Comparison of ENCODE assay signal across 9 mouse cellular contexts in genomic region chr15:101133993-101134704, GRCm38 (mm10). TPM values are rescaled to one million over a fixed set of nuclear protein-coding genes. Genes with fewer than 3 reads are reported as not detected.
DNase-seq lines count a peak whose midpoint lies in the region; ATAC-seq and TF ChIP-seq lines count a peak whose summit lies in the region.
"Had no signal": no experiment of that assay in that cellular context is flagged by ENCODE, and none has a peak within 500 bp of the region (broad histone marks: within the 10 kb centered on the region; RNA-seq: fewer than 3 reads in every experiment).

No protein-coding gene starts in this region.

- no peaks in the 10 kb centered on the region for H3K9me3 ChIP-seq in liver, postnatal 0 days (ENCODE audit: low read length)
- no peaks in the 10 kb centered on the region for H3K9me3 ChIP-seq in liver, embryonic 11.5 days (ENCODE audit: control insufficient read depth, low read length)
- H3K9me3 ChIP-seq in hindbrain, embryonic 11.5 days (ENCODE audit: control insufficient read depth, low read length): no peaks in the 10 kb centered on the region

- ATAC-seq in liver, postnatal 0 days: no peak
- no peak for ATAC-seq in liver, embryonic 11.5 days (replicated peaks; ENCODE audit: low FRiP score)
- no peak; the same call in 1 of the 2 replicates for ATAC-seq in hindbrain, embryonic 11.5 days (ENCODE audit: low FRiP score)

- H3K27me3 ChIP-seq in liver, postnatal 0 days (ENCODE audit: insufficient read depth, low read length): peaks cover 23% of the 10 kb centered on the region
- peaks cover 50% of the 10 kb centered on the region for H3K27me3 ChIP-seq in liver, embryonic 11.5 days (replicated peaks; ENCODE audit: control insufficient read depth, insufficient read depth, low read length)
- H3K27me3 ChIP-seq in hindbrain, embryonic 11.5 days (ENCODE audit: control insufficient read depth, insufficient read depth, low read length): peaks cover 12% of the 10 kb centered on the region

- no peak for DNase-seq in liver, postnatal 0 days
- no peak for DNase-seq in liver, embryonic 11.5 days (ENCODE audit: low spot score)
- DNase-seq in embryo, embryonic 10 days (ENCODE audit: low spot score): peak; percentile 47
- DNase-seq in hindbrain, embryonic 11.5 days (ENCODE audit: low spot score): peak; percentile 52
- DNase-seq in lung, postnatal 36 days: peak; percentile 90
- DNase-seq in natural killer cell, adult 2 months (ENCODE audit: low spot score in 2 of 2): no peak
- DNase-seq in ovary, postnatal 10 days (ENCODE audit: low spot score): no peak
- DNase-seq in cerebellum, adult 11-12 months: no peak

- no peaks in the 10 kb centered on the region for H3K36me3 ChIP-seq in liver, postnatal 0 days (replicated peaks; ENCODE audit: insufficient read depth, low read length)
- H3K36me3 ChIP-seq in liver, embryonic 11.5 days (ENCODE audit: control insufficient read depth, insufficient read depth, low read length): no peaks in the 10 kb centered on the region
- H3K36me3 ChIP-seq in hindbrain, embryonic 11.5 days (ENCODE audit: control insufficient read depth, insufficient read depth, low read length): no peaks in the 10 kb centered on the region

- no peak for TF ChIP-seq CTCF in liver, postnatal 0 days (IDR thresholded peaks at IDR 0.05; ENCODE audit: low read depth)

- peaks cover 8% of the 10 kb centered on the region for H3K4me1 ChIP-seq in liver, postnatal 0 days (ENCODE audit: insufficient read depth)
- H3K4me1 ChIP-seq in liver, embryonic 11.5 days (replicated peaks; ENCODE audit: control insufficient read depth, insufficient read depth, low read length): peaks cover 18% of the 10 kb centered on the region; the same call in 1 of the 2 replicates
- H3K4me1 ChIP-seq in hindbrain, embryonic 11.5 days (replicated peaks; ENCODE audit: control insufficient read depth, insufficient read depth, low read length): peaks cover 6% of the 10 kb centered on the region

- no peak overlapping the region for H3K4me3 ChIP-seq in liver, postnatal 0 days (ENCODE audit: low read depth, low read length)
- H3K4me3 ChIP-seq in liver, embryonic 11.5 days (ENCODE audit: low read depth, low read length): no peak overlapping the region
- H3K4me3 ChIP-seq in hindbrain, embryonic 11.5 days (ENCODE audit: low read depth, low read length): no peak overlapping the region

- H3K27ac ChIP-seq in liver, postnatal 0 days (ENCODE audit: low read depth): peak overlapping the region; percentile 22; the same call in 1 of the 2 replicates
- H3K27ac ChIP-seq in liver, embryonic 11.5 days (ENCODE audit: low read depth, low read length): no peak overlapping the region
- 0 out of 2 replicates have a peak overlapping the region, but pooled peaks have one; percentile 12 for H3K27ac ChIP-seq in hindbrain, embryonic 11.5 days (ENCODE audit: low read depth, low read length)

- H3K9ac ChIP-seq in liver, postnatal 0 days (replicated peaks): no peak overlapping the region
- no peak overlapping the region for H3K9ac ChIP-seq in liver, embryonic 11.5 days (ENCODE audit: low read depth, low read length)
- H3K9ac ChIP-seq in hindbrain, embryonic 11.5 days (ENCODE audit: low read depth, low read length): no peak overlapping the region

- TF ChIP-seq EP300 in liver, postnatal 0 days (IDR thresholded peaks at IDR 0.05; ENCODE audit: low read depth): no peak

- 29% methylated on average over 15 of the region's 15 CpGs for WGBS in liver, postnatal 0 days (ENCODE audit: insufficient replicate concordance)
- WGBS in liver, embryonic 11.5 days: 21% methylated on average over 15 of the region's 15 CpGs
- WGBS in hindbrain, embryonic 11.5 days: 23% methylated on average over 15 of the region's 15 CpGs

- peak overlapping the region; percentile 18; the same call in 1 of the 2 replicates for H3K4me2 ChIP-seq in liver, postnatal 0 days (ENCODE audit: low read depth, low read length)
- H3K4me2 ChIP-seq in liver, embryonic 11.5 days: no peak overlapping the region
- H3K4me2 ChIP-seq in hindbrain, embryonic 11.5 days (replicated peaks; ENCODE audit: low read depth, low read length): no peak overlapping the region

RNA-seq across cellular contexts. Expression of gene Acvrl1, which starts 5.8 kb away (rescaled TPM):
- 2.3 and 2.6 TPM in 2 replicates for polyA plus RNA-seq in liver, postnatal 0 days (2015; fragmentation: Nextera tagmentation; extraction: Ambion mirVana)
- 2.5 TPM in 2 replicates for polyA plus RNA-seq in liver, embryonic 11.5 days (2014; fragmentation: Nextera tagmentation; extraction: Ambion mirVana)
- 4.8 and 5.5 TPM in 2 replicates for polyA plus RNA-seq in hindbrain, embryonic 11.5 days (2014; fragmentation: Nextera tagmentation; extraction: Ambion mirVana)

RNA-seq across cellular contexts. Expression of gene Ankrd33, which starts 18.6 kb away (rescaled TPM):
- not detected in 2 replicates for polyA plus RNA-seq in liver, postnatal 0 days (2015; fragmentation: Nextera tagmentation; extraction: Ambion mirVana)
- not detected in 2 replicates for polyA plus RNA-seq in liver, embryonic 11.5 days (2014; fragmentation: Nextera tagmentation; extraction: Ambion mirVana)
- not detected in 2 replicates for polyA plus RNA-seq in hindbrain, embryonic 11.5 days (2014; fragmentation: Nextera tagmentation; extraction: Ambion mirVana)
- polyA plus RNA-seq: brain, embryonic 14.5 days had no signal

RNA-seq across cellular contexts. Expression of gene Acvr1b, which starts 39.7 kb away (rescaled TPM):
- 2.2 TPM in 2 replicates for polyA plus RNA-seq in liver, postnatal 0 days (2015; fragmentation: Nextera tagmentation; extraction: Ambion mirVana)
- 4.2 and 4.4 TPM in 2 replicates for polyA plus RNA-seq in liver, embryonic 11.5 days (2014; fragmentation: Nextera tagmentation; extraction: Ambion mirVana)
- 16.2 and 17.1 TPM in 2 replicates for polyA plus RNA-seq in hindbrain, embryonic 11.5 days (2014; fragmentation: Nextera tagmentation; extraction: Ambion mirVana)

RNA-seq across cellular contexts. Expression of gene Fignl2, which starts 55.8 kb away (rescaled TPM):
- 0.18 and 0.26 TPM in 2 replicates for polyA plus RNA-seq in liver, postnatal 0 days (2015; fragmentation: Nextera tagmentation; extraction: Ambion mirVana)
- polyA plus RNA-seq in liver, embryonic 11.5 days (2014; fragmentation: Nextera tagmentation; extraction: Ambion mirVana): 0.27 and 0.40 TPM in 2 replicates
- 1.2 and 2.1 TPM in 2 replicates for polyA plus RNA-seq in hindbrain, embryonic 11.5 days (2014; fragmentation: Nextera tagmentation; extraction: Ambion mirVana)

Comparison
In these comparisons a context has a peak if more than half of its experiments do, and no peak if none do; other contexts are left out.
1. DNase-seq: peak in embryo, embryonic 10 days (single experiment), hindbrain, embryonic 11.5 days (single experiment) and lung, postnatal 36 days (single experiment); none in liver, postnatal 0 days (single experiment), liver, embryonic 11.5 days (single experiment), natural killer cell, adult 2 months (0 of 2), ovary, postnatal 10 days (single experiment) and cerebellum, adult 11-12 months (single experiment).